Mouse (Mus musculus) stomach, embryonic 16.5 days (tissue): ENCODE data around the gene Plcb1. TPM values are rescaled to one million over a fixed set of nuclear protein-coding genes. Genes with fewer than 3 reads are reported as not detected.

Source experiments
- ATAC-seq: fragments of 200-750 bp; cut with Nextera tagmentation; 2 replicates; pipeline ENCODE4 v1.8.0; 2017; ENCODE audit warnings: moderate number of reproducible peaks, moderate TSS enrichment; ENCODE audit not compliant: insufficient read depth, low FRiP score
- H3K27ac ChIP-seq: fragments of 300-500 bp; sonication (generic); 2 replicates; pipeline ENCODE4 v1.5.1; 2014; ENCODE audit warnings: low read length
- H3K27me3 ChIP-seq: fragments of 300-500 bp; sonication (generic); 2 replicates; pipeline ENCODE4 v1.6.1; 2014; ENCODE audit warnings: low read length, control low read depth, mixed read lengths; ENCODE audit not compliant: control insufficient read depth, insufficient read depth
- H3K36me3 ChIP-seq: fragments of 300-500 bp; sonication (generic); 2 replicates; pipeline ENCODE4 v1.6.1; 2014; ENCODE audit warnings: low read length; ENCODE audit not compliant: control insufficient read depth, insufficient read depth
- H3K4me1 ChIP-seq: fragments of 300-500 bp; sonication (generic); 2 replicates; pipeline ENCODE4 v1.6.1; 2014; ENCODE audit warnings: low read length, control low read depth, mixed read lengths; ENCODE audit not compliant: control insufficient read depth, insufficient read depth
- H3K4me2 ChIP-seq: fragments of 300-500 bp; sonication (generic); 2 replicates; pipeline ENCODE4 v1.6.1; 2014; ENCODE audit warnings: low read depth, low read length, mixed read lengths
- H3K4me3 ChIP-seq: fragments of 300-500 bp; sonication (generic); replicated peaks from 2 replicates; pipeline ENCODE4 v1.5.1; 2014; ENCODE audit warnings: mild to moderate bottlenecking, low read length
- H3K9ac ChIP-seq: fragments of 300-500 bp; sonication (generic); 2 replicates; pipeline ENCODE4 v1.6.1; 2014; ENCODE audit warnings: low read length
- H3K9me3 ChIP-seq: fragments of 300-500 bp; sonication (generic); replicated peaks from 2 replicates; pipeline ENCODE4 v1.6.1; 2016; ENCODE audit warnings: low read length, control low read depth; ENCODE audit not compliant: control insufficient read depth
- WGBS: fragments of 180-500 bp; shearing (Covaris S2); extraction: QIAGEN DNeasy Blood & Tissue Kit; methylation state at CpG from one replicate; pipeline ENCODE4 v1.1.7; 2014; 5-methylcytosine and 5-hydroxymethylcytosine counted together
- polyA plus RNA-seq: library from polyadenylated mRNA; unstranded; fragments of >200 nt; fragmentation: Nextera tagmentation; extraction: Ambion mirVana; gene quantifications from 2 replicates; pipeline ENCODE4 v1.2.1, GENCODE M21; 2015

Plcb1 gene
- polyA plus RNA-seq, 1 experiment from 2014 or later, result 11.9 TPM

GRCm38 (mm10) chr2:134935970-134936649, 150.2 kb downstream of the Plcb1 start:
- no peak overlapping the region for H3K4me2 ChIP-seq
- no peak overlapping the region for H3K9ac ChIP-seq
- 80% methylated on average over 6 of the region's 6 CpGs for WGBS
- H3K27me3 ChIP-seq, result no peaks in the 10 kb centered on the region
- 0 out of 2 replicates have a peak, but pooled peaks cover 4% of the 10 kb centered on the region for H3K4me1 ChIP-seq
- no peak overlapping the region for H3K27ac ChIP-seq
- no peaks in the 10 kb centered on the region for H3K36me3 ChIP-seq
- ATAC-seq, result no peak
- no peaks in the 10 kb centered on the region for H3K9me3 ChIP-seq
- H3K4me3 ChIP-seq, result no peak overlapping the region

DNA sequence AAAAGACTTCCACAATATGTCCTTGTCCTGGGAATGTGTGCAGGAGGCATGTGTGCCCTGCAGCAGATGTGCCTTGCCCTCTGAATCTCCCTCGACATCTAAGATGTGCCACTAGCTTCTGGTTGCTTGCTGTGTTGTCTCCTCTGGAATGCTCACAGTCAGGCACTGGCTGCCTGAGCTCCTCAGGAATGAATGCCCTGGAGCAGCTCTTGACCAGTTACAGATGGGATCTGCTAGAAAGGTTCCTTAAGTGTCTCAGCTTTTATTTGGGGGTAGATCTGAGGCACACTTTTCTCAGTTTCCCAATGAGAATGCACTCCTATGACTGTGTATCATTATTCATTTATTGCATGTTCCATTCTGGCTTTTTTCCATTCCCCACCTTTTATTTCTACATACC, 151.8 kb downstream of the Plcb1 start:
- no peak overlapping the region for H3K27ac ChIP-seq
- no peaks in the 10 kb centered on the region for H3K27me3 ChIP-seq
- no peak overlapping the region for H3K9ac ChIP-seq
- ATAC-seq, result no peak
- H3K4me3 ChIP-seq, result no peak overlapping the region
- H3K4me1 ChIP-seq, result no peaks in the 10 kb centered on the region
- 40% methylated on average over 1 of the region's 1 CpGs for WGBS
- no peaks in the 10 kb centered on the region for H3K36me3 ChIP-seq
- H3K4me2 ChIP-seq, result no peak overlapping the region
- H3K9me3 ChIP-seq, result no peaks in the 10 kb centered on the region

- no peak overlapping the region for H3K4me3 ChIP-seq
- H3K9me3 ChIP-seq, result no peaks in the 10 kb centered on the region
- H3K27me3 ChIP-seq, result no peaks in the 10 kb centered on the region
- H3K27ac ChIP-seq, result no peak overlapping the region
- no peaks in the 10 kb centered on the region for H3K36me3 ChIP-seq
- 67% methylated on average over 4 of the region's 4 CpGs for WGBS
- H3K9ac ChIP-seq, result no peak overlapping the region
- no peak for ATAC-seq
- H3K4me2 ChIP-seq, result no peak overlapping the region
- no peaks in the 10 kb centered on the region for H3K4me1 ChIP-seq
Observed at GRCm38 (mm10) chr2:134942039-134942438, 156.2 kb downstream of the Plcb1 start.

GRCm38 (mm10) chr2:134942919-134943318, 157.1 kb downstream of the Plcb1 start:
- no peak for ATAC-seq
- H3K9me3 ChIP-seq, result no peaks in the 10 kb centered on the region
- 20% methylated on average over 2 of the region's 2 CpGs for WGBS

GRCm38 (mm10) chr2:134946331-134946730, 160.5 kb downstream of the Plcb1 start:
- H3K36me3 ChIP-seq, result no peaks in the 10 kb centered on the region
- H3K27me3 ChIP-seq, result no peaks in the 10 kb centered on the region
- 84% methylated on average over 8 of the region's 8 CpGs for WGBS
- no peak overlapping the region for H3K27ac ChIP-seq
- no peak overlapping the region for H3K4me3 ChIP-seq
- H3K4me2 ChIP-seq, result no peak overlapping the region
- no peaks in the 10 kb centered on the region for H3K4me1 ChIP-seq
- no peak overlapping the region for H3K9ac ChIP-seq
- ATAC-seq, result no peak
- no peaks in the 10 kb centered on the region for H3K9me3 ChIP-seq

More at GRCm38 (mm10) chr2:134942919-134943318, 157.1 kb downstream of the Plcb1 start:
- H3K27ac ChIP-seq, result no peak overlapping the region
- H3K4me3 ChIP-seq, result no peak overlapping the region
- H3K27me3 ChIP-seq, result no peaks in the 10 kb centered on the region
- H3K9ac ChIP-seq, result no peak overlapping the region
- H3K4me2 ChIP-seq, result no peak overlapping the region
- no peaks in the 10 kb centered on the region for H3K36me3 ChIP-seq
- H3K4me1 ChIP-seq, result no peaks in the 10 kb centered on the region

- H3K9me3 ChIP-seq, result no peaks in the 10 kb centered on the region
- no peak overlapping the region for H3K4me2 ChIP-seq
- H3K9ac ChIP-seq, result no peak overlapping the region
- WGBS, result 58% methylated on average over 1 of the region's 1 CpGs
- no peaks in the 10 kb centered on the region for H3K4me1 ChIP-seq
- H3K36me3 ChIP-seq, result no peaks in the 10 kb centered on the region
- no peaks in the 10 kb centered on the region for H3K27me3 ChIP-seq
- H3K27ac ChIP-seq, result no peak overlapping the region
- H3K4me3 ChIP-seq, result no peak overlapping the region
- no peak for ATAC-seq
Observed at GRCm38 (mm10) chr2:134946911-134947310, 161.0 kb downstream of the Plcb1 start.

DNA sequence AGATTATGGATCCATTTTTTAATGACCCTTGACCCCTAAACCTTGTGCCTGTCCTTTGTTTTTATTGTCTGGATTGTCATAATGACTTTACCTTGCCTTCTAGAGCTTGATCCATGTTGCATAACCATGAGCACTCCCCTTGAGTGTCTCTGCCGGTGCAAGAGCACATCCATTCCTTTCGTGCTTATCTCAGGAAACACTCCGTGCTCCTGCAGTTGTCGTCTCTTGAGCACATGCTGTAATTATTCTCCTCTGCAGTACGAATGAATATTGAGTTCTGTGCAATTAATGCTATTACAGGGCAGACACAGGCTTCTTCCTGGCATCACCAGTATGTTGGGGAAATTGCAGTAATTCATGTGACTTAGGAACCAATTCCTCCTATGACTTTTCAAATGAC, 166.2 kb downstream of the Plcb1 start:
- Histone ChIP-seq H3K4me1 (no peaks in the 10 kb centered on the region), H3K9ac (no peak overlapping the region), H3K4me2 (no peak overlapping the region), H3K27ac (no peak overlapping the region), H3K27me3 (no peaks in the 10 kb centered on the region), H3K4me3 (no peak overlapping the region), H3K9me3 (no peaks in the 10 kb centered on the region), H3K36me3 (no peaks in the 10 kb centered on the region)
- no peak for ATAC-seq
- WGBS, result 65% methylated on average over 5 of the region's 5 CpGs

DNA sequence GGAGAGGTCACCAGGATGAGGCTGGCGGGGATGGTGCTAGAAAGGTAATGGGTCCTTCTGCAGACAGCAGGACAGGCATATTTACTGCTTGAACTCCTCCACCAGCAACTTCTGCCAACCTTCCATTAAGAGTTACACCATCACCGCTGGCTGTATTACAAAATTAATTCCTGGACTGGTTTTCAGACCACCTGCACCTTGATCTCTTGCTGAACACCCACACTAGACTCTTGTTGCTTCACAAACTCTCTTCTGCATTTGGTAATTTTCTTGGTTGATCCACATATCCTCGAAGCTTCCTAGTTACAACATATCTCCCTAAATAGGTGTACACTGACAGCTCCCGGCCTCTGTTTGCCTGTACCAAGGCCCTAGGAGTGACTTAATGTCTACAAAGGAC, 170.6 kb downstream of the Plcb1 start:
- WGBS, result 85% methylated on average over 4 of the region's 4 CpGs
- Histone ChIP-seq H3K9me3 (no peaks in the 10 kb centered on the region), H3K9ac (no peak overlapping the region), H3K27me3 (no peaks in the 10 kb centered on the region), H3K27ac (no peak overlapping the region), H3K4me1 (no peaks in the 10 kb centered on the region), H3K36me3 (no peaks in the 10 kb centered on the region), H3K4me2 (no peak overlapping the region), H3K4me3 (no peak overlapping the region)
- no peak for ATAC-seq

GRCm38 (mm10) chr2:134966131-134966530, 180.3 kb downstream of the Plcb1 start:
- no peak overlapping the region for H3K9ac ChIP-seq
- 0 out of 2 replicates have a peak, but pooled peaks cover 5% of the 10 kb centered on the region for H3K4me1 ChIP-seq
- no peak for ATAC-seq
- H3K4me2 ChIP-seq, result no peak overlapping the region
- 86% methylated on average over 4 of the region's 4 CpGs for WGBS
- H3K4me3 ChIP-seq, result no peak overlapping the region
- no peak overlapping the region for H3K27ac ChIP-seq
- no peaks in the 10 kb centered on the region for H3K27me3 ChIP-seq
- H3K36me3 ChIP-seq, result no peaks in the 10 kb centered on the region
- no peaks in the 10 kb centered on the region for H3K9me3 ChIP-seq
